Mouse (Mus musculus) CD4-positive, CD25-positive, alpha-beta regulatory T cell, adult 2 months (primary cell): ENCODE measurements around the gene Kcnk15.
A peak's percentile ranks its signal among the peaks of the same experiment; 100 is the strongest.

Experiments
- DNase-seq: peaks from one replicate; pipeline ENCODE4 v3.0.0-alpha.2; 2012; ENCODE audit warnings: low read depth, low spot score

Kcnk15 gene

GRCm38 (mm10) chr2:163853461-163853901 is at the start of gene Kcnk15:
Gene Kcnk15, plus strand, starts transcription at chr2:163853651.
- no peak for DNase-seq

- no peak for DNase-seq
Observed at GRCm38 (mm10) chr2:163803838-163804237, 49.6 kb upstream of the Kcnk15 start.

GRCm38 (mm10) chr2:163809166-163809565 is 44.3 kb upstream of the Kcnk15 start:
- DNase-seq = no peak

DNA sequence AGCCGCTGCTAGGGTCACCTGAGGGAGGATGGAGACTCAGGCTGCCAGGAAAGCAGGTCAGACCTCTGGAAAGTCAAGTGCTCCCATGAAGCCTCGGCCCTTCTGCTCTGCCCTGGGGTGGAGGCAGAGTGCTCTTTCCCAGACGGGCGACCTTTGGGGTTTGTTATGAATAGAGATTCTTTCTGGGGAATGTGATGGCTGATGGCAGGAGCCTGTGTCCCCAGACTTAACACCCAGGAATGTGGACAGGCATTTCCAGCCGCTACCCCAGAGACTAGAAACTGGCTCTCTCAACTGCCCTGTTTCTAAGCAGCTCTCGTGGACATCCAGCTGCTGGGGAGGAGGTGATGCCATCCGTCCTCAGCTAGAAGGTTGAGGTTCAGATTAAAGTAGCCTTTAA is 43.7 kb upstream of the Kcnk15 start:
- no peak for DNase-seq

DNA sequence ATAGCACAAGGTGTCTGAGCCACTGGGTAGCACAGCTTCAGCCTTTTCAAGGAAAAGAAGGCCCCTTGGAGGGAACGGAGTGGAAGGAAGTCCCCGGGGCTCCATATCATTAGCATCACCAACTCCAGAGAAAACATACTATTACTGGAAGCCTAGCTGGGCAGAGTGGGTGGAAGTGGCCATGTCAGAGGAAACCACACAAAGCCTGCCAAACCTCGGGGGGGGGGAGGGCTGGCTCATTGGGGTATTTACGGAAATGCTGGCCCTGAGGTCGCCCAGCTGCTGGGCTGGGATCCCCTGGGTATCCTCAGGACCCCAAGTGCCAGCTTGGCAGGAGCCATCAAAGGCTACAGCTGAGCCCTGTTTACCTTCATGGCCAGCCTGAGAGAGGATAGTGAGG is 40.4 kb upstream of the Kcnk15 start:
- DNase-seq = no peak

DNA sequence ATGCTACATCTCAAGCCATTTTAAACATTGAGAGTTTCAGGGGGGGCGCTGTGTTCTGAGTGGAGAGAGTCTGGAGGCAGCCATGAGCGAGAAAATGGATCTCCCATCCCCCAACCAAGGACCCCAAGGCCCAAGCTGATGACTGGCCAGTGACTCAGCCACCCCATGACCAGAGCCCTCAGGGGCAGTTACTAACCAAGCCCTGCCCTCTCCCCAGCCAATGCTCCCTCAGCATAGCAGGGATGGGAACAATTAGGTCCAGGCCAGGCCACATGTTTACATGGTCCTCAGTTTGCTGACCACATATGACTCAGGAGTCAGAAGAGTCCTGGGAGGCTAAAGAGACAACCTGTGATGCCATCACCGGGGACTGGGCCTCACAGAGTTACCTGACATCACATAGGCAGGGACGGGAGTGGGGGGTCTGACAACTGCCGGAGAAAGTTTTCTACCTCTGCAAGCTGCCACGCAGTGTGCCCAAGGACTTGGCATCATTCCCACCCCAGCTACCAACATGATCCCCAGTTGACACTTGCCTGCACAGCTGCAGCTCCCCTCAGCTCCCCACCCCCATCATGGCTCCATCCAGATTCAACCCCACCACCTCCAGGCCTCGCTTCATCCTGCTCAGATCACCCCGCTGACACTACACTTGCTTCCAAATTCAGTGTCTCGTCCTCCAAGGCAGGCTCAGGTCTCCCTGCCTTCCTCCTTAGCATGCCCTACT is 38.5 kb upstream of the Kcnk15 start:
- DNase-seq = no peak

GRCm38 (mm10) chr2:163820607-163821006 is 32.8 kb upstream of the Kcnk15 start, which contains the start of gene Ccn5:
Gene Ccn5, plus strand, starts transcription at chr2:163820861.
- no peak for DNase-seq

GRCm38 (mm10) chr2:163823248-163823647 is 30.2 kb upstream of the Kcnk15 start:
- peak; percentile 62 for DNase-seq

- DNase-seq = no peak
Observed at GRCm38 (mm10) chr2:163823771-163824170, 29.7 kb upstream of the Kcnk15 start.

DNA sequence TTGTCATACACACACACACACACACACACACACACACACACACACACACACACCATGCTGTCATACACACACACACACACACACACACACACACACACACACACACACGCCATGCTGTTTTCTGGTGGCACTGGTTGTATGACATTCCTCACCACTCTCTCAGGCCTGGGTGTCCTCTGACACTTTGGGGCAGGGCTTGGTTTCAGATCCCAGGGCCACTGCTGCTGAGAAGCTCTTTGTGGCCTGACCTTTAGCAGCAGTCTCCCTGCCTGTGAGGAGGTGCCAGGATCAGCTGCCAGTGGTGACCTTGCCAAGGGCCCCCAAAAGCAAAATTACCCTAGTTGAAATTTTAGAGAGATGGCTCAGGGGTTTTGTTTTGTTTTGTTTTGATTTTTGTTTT is 27.6 kb upstream of the Kcnk15 start:
- no peak for DNase-seq

DNA sequence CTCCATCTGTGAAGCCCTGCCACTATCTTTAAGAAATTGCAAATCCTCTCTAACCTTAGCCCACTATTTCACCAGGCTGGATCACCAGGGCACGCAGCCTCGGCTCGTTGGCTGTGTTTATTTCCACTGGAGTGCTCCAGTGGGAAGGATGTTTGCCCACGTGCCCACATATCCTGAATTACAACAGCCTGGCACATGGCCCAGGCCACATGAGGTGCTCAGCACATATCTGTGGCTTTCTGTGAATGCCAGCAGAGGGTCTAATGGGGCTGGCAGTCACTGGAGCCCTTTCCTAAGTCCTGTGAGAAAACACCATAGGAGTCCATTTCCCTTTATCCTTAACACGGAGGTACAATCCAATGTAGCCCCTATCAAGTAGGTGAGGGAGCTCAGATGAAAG is 27.0 kb upstream of the Kcnk15 start:
- DNase-seq = no peak

DNA sequence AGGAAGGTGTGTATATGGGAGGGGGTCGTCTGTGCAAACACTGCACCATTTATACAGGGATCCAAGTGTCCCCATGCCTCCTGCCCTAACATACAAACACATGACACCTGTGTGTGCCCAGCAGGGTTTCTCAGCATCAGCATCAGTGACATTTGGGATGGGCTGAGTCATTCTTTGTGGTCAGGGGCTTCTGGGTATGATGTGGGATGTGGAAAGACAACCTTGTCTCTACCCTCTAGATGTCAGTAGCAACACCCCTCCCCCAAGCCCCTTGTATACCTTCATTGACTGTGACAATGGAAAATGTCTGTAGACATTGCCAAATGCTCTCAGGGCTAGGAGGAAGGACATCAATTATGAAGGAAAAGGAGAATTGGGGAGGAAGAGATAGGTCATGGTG is 22.3 kb upstream of the Kcnk15 start:
- DNase-seq = no peak

- DNase-seq = peak; percentile 88
Observed at GRCm38 (mm10) chr2:163838043-163838442, 15.4 kb upstream of the Kcnk15 start.

DNA sequence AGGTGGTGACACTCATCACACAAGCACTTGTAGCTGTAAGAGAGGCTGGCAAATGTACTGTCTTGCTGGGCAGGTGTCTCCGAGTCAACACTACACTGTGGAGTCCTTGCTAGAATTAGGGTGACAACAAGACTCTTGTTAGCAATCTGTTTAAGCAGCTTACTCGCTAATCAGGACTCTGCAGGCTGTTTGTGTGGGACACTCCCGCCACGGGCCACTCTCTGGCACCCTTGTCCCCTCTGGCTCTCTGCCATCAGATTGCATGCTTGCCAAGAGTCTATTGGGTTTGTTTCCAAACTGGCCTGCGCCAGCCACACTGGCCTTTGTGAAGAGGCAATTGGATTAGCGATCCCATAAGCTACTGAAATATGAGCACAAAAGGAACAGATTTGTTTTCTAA is 13.9 kb upstream of the Kcnk15 start:
- DNase-seq = no peak

GRCm38 (mm10) chr2:163842043-163842442 is 11.4 kb upstream of the Kcnk15 start:
- no peak for DNase-seq

DNA sequence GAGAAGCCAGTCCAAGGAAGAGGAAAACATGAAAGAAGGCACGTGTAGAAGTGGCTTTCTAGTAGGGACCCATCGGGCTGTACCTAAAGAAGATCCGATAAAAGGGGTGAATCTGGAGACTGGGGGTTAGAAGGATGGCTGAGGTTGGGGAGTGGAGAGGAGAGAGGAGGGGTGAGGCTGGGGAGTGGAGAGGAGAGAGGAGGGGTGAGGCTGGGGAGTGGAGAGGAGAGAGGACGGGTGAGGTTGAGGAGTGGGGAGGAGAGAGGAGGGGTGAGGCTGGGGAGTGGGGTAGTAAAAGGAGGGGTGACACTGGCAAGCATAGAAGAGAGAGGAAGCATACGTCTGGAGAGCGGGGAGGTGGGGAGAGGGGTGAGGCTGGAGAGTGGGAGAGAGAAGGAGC is 3.8 kb downstream of the Kcnk15 start:
- no peak for DNase-seq

- peak; percentile 27 for DNase-seq
Observed at GRCm38 (mm10) chr2:163858254-163858947, 5.0 kb downstream of the Kcnk15 start.

- DNase-seq = no peak
Observed at GRCm38 (mm10) chr2:163865311-163865710, 11.9 kb downstream of the Kcnk15 start.

GRCm38 (mm10) chr2:163866061-163866460 is 12.6 kb downstream of the Kcnk15 start:
- DNase-seq = no peak

DNA sequence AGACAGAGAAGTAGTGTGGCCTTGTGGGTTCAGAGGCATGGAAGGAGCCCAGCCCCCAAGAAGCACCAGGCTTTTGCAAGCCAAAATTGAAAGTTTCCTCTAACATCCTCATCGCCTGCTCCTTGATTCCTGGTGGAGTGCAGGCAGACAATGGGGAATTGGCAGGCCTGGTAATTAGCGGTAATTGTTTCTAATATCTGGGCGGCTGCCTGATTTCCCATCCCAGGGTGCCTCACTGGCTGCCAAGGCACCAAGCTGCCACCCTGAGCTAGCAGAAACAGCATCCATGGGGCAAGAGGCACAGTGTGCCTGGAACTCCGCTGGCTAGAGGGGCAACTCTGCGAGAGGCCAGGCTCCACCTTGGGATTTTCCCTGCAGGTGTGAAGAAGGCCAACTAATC is 16.3 kb downstream of the Kcnk15 start:
- no peak for DNase-seq

GRCm38 (mm10) chr2:163871266-163871665 is 17.8 kb downstream of the Kcnk15 start:
- DNase-seq = no peak

GRCm38 (mm10) chr2:163871906-163872305 is 18.5 kb downstream of the Kcnk15 start:
- no peak for DNase-seq

DNA sequence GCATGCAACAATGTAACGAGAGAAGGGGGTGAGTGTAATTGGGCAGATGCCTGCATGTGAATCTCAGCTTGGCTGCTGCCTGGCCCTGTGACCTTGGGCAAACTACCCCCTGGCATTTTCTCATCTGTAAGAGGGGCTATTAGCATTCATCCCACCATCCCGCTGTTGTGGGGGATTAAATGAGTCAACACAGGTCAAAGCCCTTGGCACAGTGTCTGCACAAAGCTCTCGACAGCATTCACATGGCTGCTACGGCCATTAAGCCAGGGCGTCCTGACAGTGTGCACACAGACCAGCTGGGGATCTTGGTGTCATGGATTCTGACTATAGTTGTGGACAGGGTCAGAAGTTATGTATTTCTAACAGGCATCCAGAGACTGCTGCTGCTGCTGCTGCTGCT is 21.4 kb downstream of the Kcnk15 start:
- no peak for DNase-seq
